Mouse (Mus musculus) neutrophil, adult 5-6 weeks (primary cell): ENCODE measurements at regions not wholly inside any gene's neighbourhood (a gene's known extent, or its start where the extent isn't known, plus 50 kb on each side); places are given as distances from the start of the nearest gene placed in this dataset.

Source experiments
- ATAC-seq: fragments of 151-379, 151-347 bp; 2 replicates; pipeline ENCODE4 v1.8.0; 2017; ENCODE audit warnings: mild to moderate bottlenecking, moderate TSS enrichment; ENCODE audit not compliant: insufficient number of reproducible peaks, poor library complexity, low FRiP score, severe bottlenecking; ENCODE audit errors: extremely low read depth

- no peak for ATAC-seq
Observed at GRCm38 (mm10) chr5:111789904-111790303, 56.2 kb downstream of the Gm26897 start.

- ATAC-seq, result no peak
Observed at GRCm38 (mm10) chr5:111790527-111790926, 56.8 kb downstream of the Gm26897 start.

DNA sequence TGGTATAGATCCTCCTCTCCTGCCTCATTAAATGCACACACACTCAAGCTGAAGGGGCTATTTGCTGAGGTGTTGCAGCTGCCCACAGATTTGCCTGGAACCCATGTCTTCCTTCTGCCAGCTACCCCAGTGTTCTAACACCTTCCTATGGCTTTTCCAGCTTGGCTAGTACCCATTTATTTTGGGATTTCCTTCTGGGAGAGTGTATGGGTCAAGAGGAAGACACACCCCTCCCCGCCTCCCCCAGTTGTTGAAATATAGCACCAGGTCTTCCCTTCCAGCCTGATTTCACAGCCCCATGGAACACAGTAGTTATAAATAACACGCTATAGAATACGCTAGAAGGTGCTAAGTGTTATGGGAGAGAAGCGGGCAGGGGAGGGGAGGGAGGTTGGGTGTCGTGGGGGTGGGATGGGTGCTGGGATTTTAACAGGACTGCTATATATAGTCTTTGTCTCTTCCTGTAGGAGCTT, 57.4 kb downstream of the Gm26897 start:
- no peak for ATAC-seq

DNA sequence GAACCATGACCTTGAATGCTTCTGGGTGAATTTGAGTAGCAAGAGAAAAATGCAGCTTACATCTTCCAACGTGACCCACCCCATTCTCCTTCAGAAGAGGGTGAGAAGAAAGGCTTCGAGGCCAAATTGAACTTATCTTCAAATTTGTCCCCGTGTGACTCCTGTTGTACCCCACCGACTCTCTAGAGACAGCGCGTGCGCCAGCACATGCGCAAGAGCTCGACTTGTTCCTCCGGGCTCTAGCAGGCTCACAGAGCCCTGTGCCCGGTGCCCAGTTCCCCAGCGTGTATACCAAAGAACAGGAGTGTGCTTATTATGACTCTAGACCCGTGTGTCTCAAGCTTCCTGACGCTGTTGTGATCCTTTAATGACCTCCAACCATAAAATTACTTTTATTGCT, 59.0 kb downstream of the Gm26897 start:
- ATAC-seq, result no peak

- no peak for ATAC-seq
Observed at GRCm38 (mm10) chr5:111793178-111793577, 59.5 kb downstream of the Gm26897 start.

- no peak for ATAC-seq
Observed at GRCm38 (mm10) chr5:111796889-111797288, 63.2 kb downstream of the Gm26897 start.

- no peak for ATAC-seq
Observed at GRCm38 (mm10) chr5:111799700-111800311, 66.1 kb downstream of the Gm26897 start.

DNA sequence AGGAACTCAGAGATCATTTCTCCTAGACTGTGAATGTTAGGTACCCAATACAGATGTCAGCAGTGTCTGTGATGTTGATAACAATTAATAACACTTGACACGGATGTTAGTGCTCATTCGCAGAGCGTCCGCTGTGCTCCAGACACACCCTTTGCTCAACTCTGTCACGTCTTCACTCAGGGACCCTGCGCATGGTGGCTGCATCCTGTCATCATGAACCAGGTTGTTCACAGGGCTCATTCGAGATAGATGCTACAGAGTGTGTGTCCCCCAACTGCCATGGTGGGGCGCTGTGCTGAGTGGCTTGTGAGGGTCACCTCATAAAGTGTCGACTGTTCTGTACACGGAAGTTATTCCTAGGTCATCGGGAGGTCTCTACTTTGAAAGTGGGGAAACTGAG, 66.8 kb downstream of the Gm26897 start:
- no peak for ATAC-seq

DNA sequence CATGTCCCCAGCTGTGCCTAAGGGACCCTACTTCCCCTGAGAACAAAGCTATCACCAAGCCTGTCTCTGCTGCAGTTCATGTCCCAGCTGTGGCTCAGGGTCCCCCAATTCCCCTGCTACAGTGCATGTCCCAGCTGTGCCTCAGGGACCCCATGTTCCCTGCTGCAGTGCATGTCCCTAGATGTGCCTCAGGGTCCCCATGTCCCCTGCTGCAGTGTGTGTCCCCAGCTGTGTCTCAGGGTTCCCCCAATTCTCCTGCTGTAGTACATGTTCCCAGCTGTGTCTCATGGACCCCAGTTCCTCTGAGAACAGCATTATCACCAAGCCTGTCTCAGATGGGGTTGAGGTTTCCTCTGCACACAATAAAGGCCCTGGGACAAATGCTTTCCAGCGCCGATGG, 67.3 kb downstream of the Gm26897 start:
- no peak for ATAC-seq

- ATAC-seq, result no peak
Observed at GRCm38 (mm10) chr5:111804542-111804941, 70.8 kb downstream of the Gm26897 start.

DNA sequence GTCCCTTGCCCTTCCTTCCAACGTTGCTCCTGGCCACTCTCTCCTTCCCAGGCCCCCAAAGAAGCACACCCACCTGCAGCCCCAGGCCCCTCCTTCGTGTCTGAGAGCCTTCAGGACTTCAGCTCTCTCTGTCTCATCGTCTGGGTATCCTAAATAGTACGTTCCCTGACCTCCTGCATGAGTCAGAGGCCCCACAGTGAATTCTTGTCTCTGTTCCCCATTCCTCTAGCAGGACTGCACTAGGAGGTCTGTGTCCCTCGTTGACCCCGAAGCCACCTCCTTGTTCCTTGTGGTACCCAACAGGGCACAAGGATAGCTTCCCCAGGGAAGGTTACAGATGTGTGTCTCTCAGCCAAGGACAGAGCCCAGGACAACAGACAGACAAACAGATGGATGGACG, 71.4 kb downstream of the Gm26897 start:
- ATAC-seq, result no peak

GRCm38 (mm10) chr5:111805761-111806191, 72.1 kb downstream of the Gm26897 start:
- no peak for ATAC-seq

DNA sequence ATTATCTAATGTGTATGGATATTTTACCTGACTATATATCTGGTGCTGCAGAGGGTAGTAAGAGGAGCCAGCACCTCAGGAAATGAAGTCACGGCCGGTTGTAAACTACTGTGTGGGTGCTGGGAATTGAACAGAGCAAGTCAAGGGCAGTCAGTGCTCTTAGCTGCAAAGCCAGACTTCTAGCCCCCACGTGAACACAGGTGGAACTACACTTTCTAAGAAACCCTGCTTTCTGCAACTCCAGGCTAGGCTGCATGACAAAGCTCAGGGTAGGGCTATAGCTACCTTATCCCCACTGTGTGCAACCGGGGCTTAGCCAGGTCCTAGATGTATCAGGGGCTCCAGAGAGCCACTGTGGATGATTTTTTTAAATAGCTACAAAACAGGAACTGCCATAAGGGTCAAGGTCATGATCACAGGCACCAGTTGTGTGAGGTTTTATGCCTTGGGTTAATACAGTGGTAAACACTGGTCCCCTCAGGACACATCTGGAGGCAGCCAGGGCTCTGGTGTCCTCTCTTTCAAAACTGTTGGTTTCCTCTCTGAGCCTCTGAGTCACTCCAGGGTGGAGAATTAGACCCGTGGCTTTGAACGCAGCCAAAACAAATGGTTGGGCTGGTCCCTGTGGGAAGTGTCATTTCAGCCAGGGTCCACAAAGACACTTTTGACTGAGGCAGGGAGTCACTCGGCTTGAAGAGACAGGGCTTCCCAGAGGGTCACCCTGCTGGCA, 76.5 kb downstream of the Gm26897 start:
- ATAC-seq, result no peak

DNA sequence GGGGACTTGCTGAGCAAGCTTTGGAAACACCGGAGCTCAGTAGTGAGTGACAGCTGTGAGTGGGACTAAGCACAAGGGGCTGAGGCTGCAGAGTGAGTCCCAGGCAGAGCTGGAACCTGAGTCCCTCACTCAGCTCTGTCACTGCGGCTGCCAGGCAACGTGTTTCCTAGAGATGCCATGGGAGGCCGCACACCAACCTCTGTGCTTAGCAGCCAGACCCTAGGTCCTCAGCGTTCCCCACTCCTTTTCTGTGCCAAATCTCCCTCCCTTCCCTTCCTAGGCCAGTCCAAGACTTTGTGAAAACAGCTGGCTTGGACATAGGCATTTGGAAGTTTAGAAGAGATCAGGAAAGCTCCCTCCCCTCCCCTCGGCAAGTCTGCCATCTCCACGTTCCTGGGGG, 78.9 kb downstream of the Gm26897 start:
- no peak for ATAC-seq

GRCm38 (mm10) chr5:111813090-111813753, 79.5 kb downstream of the Gm26897 start:
- ATAC-seq, result no peak

DNA sequence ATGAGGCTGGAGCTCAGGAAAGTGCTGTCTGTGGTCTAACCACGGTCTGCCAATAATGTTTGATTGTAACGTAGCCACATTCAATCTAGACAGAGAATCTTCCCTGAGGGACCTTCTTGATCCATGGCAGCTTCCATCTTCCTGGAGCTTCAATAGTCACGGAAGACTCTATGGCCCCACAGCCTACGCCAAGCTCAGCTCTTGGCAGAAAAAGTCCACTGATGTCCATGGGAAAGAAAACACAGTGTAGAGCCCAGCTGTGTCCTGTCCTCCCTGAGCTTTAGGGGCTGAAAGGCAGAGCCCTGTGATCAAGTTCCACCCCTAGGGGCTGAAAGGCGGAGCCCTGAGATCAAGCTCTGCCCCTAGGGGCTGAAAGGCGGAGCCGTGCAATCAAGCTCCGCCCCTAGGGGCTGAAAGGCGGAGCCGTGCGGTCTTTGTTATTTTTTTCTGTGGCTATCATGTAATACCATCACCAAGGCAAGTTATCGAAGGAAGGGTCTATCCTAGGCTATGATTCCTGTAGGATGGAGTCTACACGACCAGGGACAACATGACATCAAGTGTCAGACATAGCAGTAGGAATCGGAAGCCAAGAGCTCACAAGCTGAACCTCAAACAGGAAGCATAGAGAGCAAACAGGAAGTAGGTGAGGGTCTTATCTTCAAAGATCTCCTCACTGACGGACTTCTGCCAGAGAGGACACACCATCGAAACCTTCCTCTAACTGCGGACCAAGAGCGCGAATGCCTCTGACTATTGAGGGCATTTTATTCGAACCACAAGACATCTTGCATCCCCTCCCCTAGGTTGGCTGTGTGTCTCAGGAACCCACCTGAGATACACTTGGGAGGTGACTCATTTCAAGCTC, 81.4 kb downstream of the Gm26897 start:
- ATAC-seq, result no peak

DNA sequence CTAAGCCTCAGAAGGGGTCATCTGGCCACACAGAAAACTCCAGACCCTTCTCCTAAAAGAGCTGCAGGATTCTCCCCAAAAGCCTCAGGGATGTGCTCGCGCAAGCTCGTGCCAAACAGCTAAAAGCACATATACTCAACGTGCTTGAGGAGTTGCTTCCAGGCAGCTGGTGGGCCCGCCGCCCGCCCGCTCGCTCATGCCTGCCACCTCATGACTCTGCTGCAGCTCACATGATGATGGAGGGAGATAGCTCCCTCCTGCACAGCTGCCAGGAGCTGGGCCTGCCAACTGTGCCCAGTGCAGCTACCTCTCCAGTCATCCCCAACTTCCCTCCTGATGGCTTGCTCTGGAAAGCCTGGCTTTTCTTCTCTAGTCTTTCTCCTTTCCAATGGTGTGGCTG, 87.2 kb downstream of the Gm26897 start:
- ATAC-seq, result no peak

- ATAC-seq, result no peak
Observed at GRCm38 (mm10) chr5:111822882-111823281, 89.2 kb downstream of the Gm26897 start.

DNA sequence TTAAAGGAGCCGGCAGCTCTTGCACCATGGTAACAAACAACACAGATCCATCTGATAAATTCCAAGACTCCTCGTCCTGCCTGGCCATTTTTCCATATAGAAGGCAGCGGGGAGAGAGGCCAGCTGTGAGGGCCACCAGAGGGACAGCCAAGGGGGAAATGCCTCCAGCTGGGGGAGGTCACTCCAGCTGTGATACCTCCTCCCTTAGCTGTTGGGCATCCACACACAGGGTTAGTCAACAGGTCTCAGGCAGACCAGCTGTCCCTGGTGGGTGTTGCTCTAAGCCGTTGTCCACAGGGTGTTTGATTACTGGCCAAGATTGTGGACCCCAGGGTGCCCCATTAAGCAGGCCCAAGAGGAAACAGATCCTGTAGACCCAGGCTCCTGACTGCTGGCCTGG, 89.7 kb downstream of the Gm26897 start:
- ATAC-seq, result no peak
